Mouse (Mus musculus): ENCODE measurements around the gene Cops9. TPM values are rescaled to one million over a fixed set of nuclear protein-coding genes. Genes with fewer than 3 reads are reported as not detected.

Gene Cops9
- polyA plus RNA-seq, 1 experiment from 2014 or later: 396 TPM

- Histone ChIP-seq H3K4me1 (replicated peaks; ENCODE audit: control insufficient read depth, insufficient read depth) (no peaks in the 10 kb centered on the region), H3K9ac (ENCODE audit: low read length) (no peak overlapping the region), H3K27me3 (ENCODE audit: control insufficient read depth, insufficient read depth, low read length) (no peaks in the 10 kb centered on the region), H3K4me3 (ENCODE audit: low read depth, low read length) (no peak overlapping the region), H3K4me2 (replicated peaks; ENCODE audit: low read depth) (no peak overlapping the region), H3K27ac (replicated peaks) (no peak overlapping the region), H3K36me3 (ENCODE audit: control insufficient read depth, insufficient read depth, low read length) (no peaks in the 10 kb centered on the region), H3K9me3 (ENCODE audit: control insufficient read depth, low read length) (no peaks in the 10 kb centered on the region)
- no peak for DNase-seq (ENCODE audit: low spot score)
- TF ChIP-seq CTCF (IDR thresholded peaks at IDR 0.05; ENCODE audit: low read depth): no peak
- TF ChIP-seq EP300 (optimal IDR thresholded peaks at IDR 0.05): no peak
- ATAC-seq (ENCODE audit: low FRiP score, low TSS enrichment): no peak
- 79% methylated on average over 5 of the region's 5 CpGs for WGBS
Observed at GRCm38 (mm10) chr1:92678757-92679156, 37.0 kb upstream of the Cops9 start.

DNA sequence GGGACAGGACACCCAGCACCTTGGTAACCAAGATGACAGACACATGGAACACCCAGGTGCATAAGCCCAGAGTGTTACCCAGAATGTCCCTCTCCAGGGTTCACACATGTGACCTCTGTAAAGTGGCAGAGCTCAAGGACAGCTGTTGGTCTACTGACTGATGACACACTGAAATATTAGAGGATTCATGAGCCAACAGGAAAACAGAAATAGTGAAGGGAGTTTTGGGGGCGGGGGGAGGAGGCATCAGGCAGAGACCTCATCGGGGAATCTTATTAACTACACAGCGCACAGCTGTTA lies 34.8 kb upstream of the Cops9 start:
- ATAC-seq (ENCODE audit: low FRiP score, low TSS enrichment) (no peak), DNase-seq (ENCODE audit: low spot score) (no peak)
- H3K36me3 ChIP-seq (ENCODE audit: control insufficient read depth, insufficient read depth, low read length): no peaks in the 10 kb centered on the region
- TF ChIP-seq CTCF (IDR thresholded peaks at IDR 0.05; ENCODE audit: low read depth) (no peak), EP300 (optimal IDR thresholded peaks at IDR 0.05) (no peak)
- H3K9me3 ChIP-seq (ENCODE audit: control insufficient read depth, low read length): no peaks in the 10 kb centered on the region
- H3K4me2 ChIP-seq (replicated peaks; ENCODE audit: low read depth): no peak overlapping the region
- no peaks in the 10 kb centered on the region for H3K4me1 ChIP-seq (replicated peaks; ENCODE audit: control insufficient read depth, insufficient read depth)
- 83% methylated on average over 3 of the region's 3 CpGs for WGBS
- H3K4me3 ChIP-seq (ENCODE audit: low read depth, low read length): no peak overlapping the region
- no peak overlapping the region for H3K9ac ChIP-seq (ENCODE audit: low read length)
- no peaks in the 10 kb centered on the region for H3K27me3 ChIP-seq (ENCODE audit: control insufficient read depth, insufficient read depth, low read length)
- H3K27ac ChIP-seq (replicated peaks): no peak overlapping the region

GRCm38 (mm10) chr1:92675932-92676675 lies 34.3 kb upstream of the Cops9 start:
- Histone ChIP-seq H3K9me3 (ENCODE audit: control insufficient read depth, low read length) (no peaks in the 10 kb centered on the region), H3K27me3 (ENCODE audit: control insufficient read depth, insufficient read depth, low read length) (no peaks in the 10 kb centered on the region), H3K4me1 (replicated peaks; ENCODE audit: control insufficient read depth, insufficient read depth) (no peaks in the 10 kb centered on the region), H3K4me3 (ENCODE audit: low read depth, low read length) (no peak overlapping the region), H3K36me3 (ENCODE audit: control insufficient read depth, insufficient read depth, low read length) (no peaks in the 10 kb centered on the region), H3K27ac (replicated peaks) (no peak overlapping the region), H3K4me2 (replicated peaks; ENCODE audit: low read depth) (no peak overlapping the region), H3K9ac (ENCODE audit: low read length) (no peak overlapping the region)
- TF ChIP-seq CTCF (IDR thresholded peaks at IDR 0.05; ENCODE audit: low read depth): no peak
- TF ChIP-seq EP300 (optimal IDR thresholded peaks at IDR 0.05): no peak
- DNase-seq (ENCODE audit: low spot score) (no peak), ATAC-seq (ENCODE audit: low FRiP score, low TSS enrichment) (no peak)
- 72% methylated on average over 10 of the region's 10 CpGs for WGBS

DNA sequence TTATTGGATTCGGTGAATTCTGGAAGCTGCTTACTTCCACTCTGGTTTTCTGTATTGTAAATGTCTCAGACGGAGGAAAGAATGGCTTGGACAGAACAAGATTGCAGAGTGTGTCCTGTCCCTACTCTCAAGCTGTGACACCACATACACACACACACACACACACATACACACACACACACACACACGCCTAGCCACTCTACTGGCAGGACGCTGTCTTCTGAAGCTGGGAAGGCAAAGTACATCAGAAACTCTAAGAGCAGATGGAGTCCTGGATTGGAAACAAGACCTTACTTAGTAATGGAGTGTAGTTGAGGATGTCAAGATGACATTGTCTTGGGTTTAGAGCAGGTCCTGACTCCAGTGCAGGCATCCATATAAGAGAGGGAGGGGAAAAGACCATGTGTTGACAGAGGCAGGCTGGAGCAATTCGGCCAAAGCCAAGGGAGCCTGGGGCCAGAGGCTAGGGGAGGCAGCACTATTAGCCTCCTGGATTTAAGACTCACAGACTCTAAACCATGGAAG lies 31.5 kb upstream of the Cops9 start:
- ATAC-seq (ENCODE audit: low FRiP score, low TSS enrichment) (no peak), DNase-seq (ENCODE audit: low spot score) (no peak)
- Histone ChIP-seq H3K27me3 (ENCODE audit: control insufficient read depth, insufficient read depth, low read length) (no peaks in the 10 kb centered on the region), H3K27ac (replicated peaks) (no peak overlapping the region), H3K4me1 (replicated peaks; ENCODE audit: control insufficient read depth, insufficient read depth) (no peaks in the 10 kb centered on the region), H3K4me2 (replicated peaks; ENCODE audit: low read depth) (no peak overlapping the region), H3K9me3 (ENCODE audit: control insufficient read depth, low read length) (no peaks in the 10 kb centered on the region), H3K36me3 (ENCODE audit: control insufficient read depth, insufficient read depth, low read length) (no peaks in the 10 kb centered on the region), H3K9ac (ENCODE audit: low read length) (no peak overlapping the region), H3K4me3 (ENCODE audit: low read depth, low read length) (no peak overlapping the region)
- no peak for TF ChIP-seq EP300 (optimal IDR thresholded peaks at IDR 0.05)
- no peak for TF ChIP-seq CTCF (IDR thresholded peaks at IDR 0.05; ENCODE audit: low read depth)
- WGBS: 76% methylated on average over 5 of the region's 5 CpGs

- no peaks in the 10 kb centered on the region for H3K4me1 ChIP-seq (replicated peaks; ENCODE audit: control insufficient read depth, insufficient read depth)
- no peaks in the 10 kb centered on the region for H3K27me3 ChIP-seq (ENCODE audit: control insufficient read depth, insufficient read depth, low read length)
- no peak overlapping the region for H3K4me3 ChIP-seq (ENCODE audit: low read depth, low read length)
- no peaks in the 10 kb centered on the region for H3K36me3 ChIP-seq (ENCODE audit: control insufficient read depth, insufficient read depth, low read length)
- 78% methylated on average over 4 of the region's 4 CpGs for WGBS
- H3K4me2 ChIP-seq (replicated peaks; ENCODE audit: low read depth): no peak overlapping the region
- H3K9ac ChIP-seq (ENCODE audit: low read length): no peak overlapping the region
- no peaks in the 10 kb centered on the region for H3K9me3 ChIP-seq (ENCODE audit: control insufficient read depth, low read length)
- no peak for TF ChIP-seq CTCF (IDR thresholded peaks at IDR 0.05; ENCODE audit: low read depth)
- no peak for TF ChIP-seq EP300 (optimal IDR thresholded peaks at IDR 0.05)
- no peak overlapping the region for H3K27ac ChIP-seq (replicated peaks)
- DNase-seq (ENCODE audit: low spot score) (no peak), ATAC-seq (ENCODE audit: low FRiP score, low TSS enrichment) (no peak)
Observed at GRCm38 (mm10) chr1:92671326-92671725, 29.5 kb upstream of the Cops9 start.

- H3K9ac ChIP-seq (ENCODE audit: low read length): no peak overlapping the region
- no peak overlapping the region for H3K4me3 ChIP-seq (ENCODE audit: low read depth, low read length)
- no peak overlapping the region for H3K4me2 ChIP-seq (replicated peaks; ENCODE audit: low read depth)
- DNase-seq (ENCODE audit: low spot score) (no peak), ATAC-seq (ENCODE audit: low FRiP score, low TSS enrichment) (no peak)
- no peaks in the 10 kb centered on the region for H3K27me3 ChIP-seq (ENCODE audit: control insufficient read depth, insufficient read depth, low read length)
- WGBS: 59% methylated on average over 3 of the region's 3 CpGs
- H3K4me1 ChIP-seq (replicated peaks; ENCODE audit: control insufficient read depth, insufficient read depth): no peaks in the 10 kb centered on the region
- no peaks in the 10 kb centered on the region for H3K9me3 ChIP-seq (ENCODE audit: control insufficient read depth, low read length)
- TF ChIP-seq CTCF (IDR thresholded peaks at IDR 0.05; ENCODE audit: low read depth): no peak
- no peak for TF ChIP-seq EP300 (optimal IDR thresholded peaks at IDR 0.05)
- H3K36me3 ChIP-seq (ENCODE audit: control insufficient read depth, insufficient read depth, low read length): no peaks in the 10 kb centered on the region
- no peak overlapping the region for H3K27ac ChIP-seq (replicated peaks)
Observed at GRCm38 (mm10) chr1:92669430-92669829, 27.6 kb upstream of the Cops9 start.

All from stomach, postnatal 0 days (tissue).